Mouse (Mus musculus): Measurements from ENCODE around the gene Tceal1. TPM values are rescaled to one million over a fixed set of nuclear protein-coding genes. Genes with fewer than 3 reads are reported as not detected.

Tceal1 gene
- total RNA-seq, 1 experiment = 0.67 TPM

- H3K36me3 ChIP-seq (ENCODE audit: control insufficient read depth, insufficient read depth, low read length, poor library complexity, severe bottlenecking) = peaks cover 3% of the 10 kb centered on the region
- peak overlapping the region; percentile 96 for H3K9ac ChIP-seq (ENCODE audit: insufficient read depth, low read depth, low read length, poor library complexity, severe bottlenecking)
- in situ Hi-C loops (cut with MboI; ENCODE audit: low sequenced_read_pairs in 2 of 2, unreplicated experiment in 2 of 2) = no loop called here
- no peak for TF ChIP-seq HCFC1 (IDR thresholded peaks at IDR 0.05; ENCODE audit: borderline replicate concordance, insufficient read depth, low read length)
- no peak for TF ChIP-seq MAFK (IDR thresholded peaks at IDR 0.05; ENCODE audit: insufficient read depth, low read depth, low read length)
- no peak for TF ChIP-seq ZC3H11A (IDR thresholded peaks at IDR 0.05; ENCODE audit: borderline replicate concordance, low read depth, low read length)
- no peak for TF ChIP-seq ZNF384 (IDR thresholded peaks at IDR 0.05; ENCODE audit: low read depth, low read length)
- TF ChIP-seq CHD2 (IDR thresholded peaks at IDR 0.05; ENCODE audit: low read depth, low read length) = no peak
- H3K9me3 ChIP-seq (ENCODE audit: control insufficient read depth, insufficient read depth, low read depth, low read length) = no peaks in the 10 kb centered on the region
- peak overlapping the region; percentile 91 for H3K27ac ChIP-seq (ENCODE audit: insufficient read depth, low read depth, low read length, poor library complexity, severe bottlenecking)
- H3K4me3 ChIP-seq (ENCODE audit: insufficient read depth in 1 of 2, low read depth in 1 of 2, low read length in 2 of 2, poor library complexity in 1 of 2, severe bottlenecking in 1 of 2) = peak overlapping the region; percentile 82 to 89
- DNase-seq (ENCODE audit: low read depth, low spot score) = no peak
- 0 out of 4 replicates have a peak, but pooled peaks cover 0 to 1% of the 10 kb centered on the region in 2 experiments for H3K4me1 ChIP-seq (ENCODE audit: control insufficient read depth in 2 of 2, insufficient read depth in 2 of 2, low read length in 2 of 2, poor library complexity in 1 of 2)
These were observed 34.5 kb downstream of the Tceal1 start for GRCm38 (mm10) chrX:136742241-136742640.

GRCm38 (mm10) chrX:136742661-136743103, 34.9 kb downstream of the Tceal1 start:
- Histone ChIP-seq H3K36me3 (ENCODE audit: control insufficient read depth, insufficient read depth, low read length, poor library complexity, severe bottlenecking) (peaks cover 3% of the 10 kb centered on the region), H3K4me1 (ENCODE audit: control insufficient read depth in 2 of 2, insufficient read depth in 2 of 2, low read length in 2 of 2, poor library complexity in 1 of 2) (0 out of 4 replicates have a peak, but pooled peaks cover 0 to 1% of the 10 kb centered on the region in 2 experiments), H3K4me3 (ENCODE audit: insufficient read depth in 1 of 2, low read depth in 1 of 2, low read length in 2 of 2, poor library complexity in 1 of 2, severe bottlenecking in 1 of 2) (peak overlapping the region; percentile 82 to 89), H3K9me3 (ENCODE audit: control insufficient read depth, insufficient read depth, low read depth, low read length) (no peaks in the 10 kb centered on the region), H3K27ac (ENCODE audit: insufficient read depth, low read depth, low read length, poor library complexity, severe bottlenecking) (peak overlapping the region; percentile 91; the same call in 1 of the 2 replicates), H3K9ac (ENCODE audit: insufficient read depth, low read depth, low read length, poor library complexity, severe bottlenecking) (peak overlapping the region; percentile 96; the same call in 1 of the 2 replicates)
- TF ChIP-seq ZC3H11A (IDR thresholded peaks at IDR 0.05; ENCODE audit: borderline replicate concordance, low read depth, low read length) (no peak), MAFK (IDR thresholded peaks at IDR 0.05; ENCODE audit: insufficient read depth, low read depth, low read length) (no peak), ZNF384 (IDR thresholded peaks at IDR 0.05; ENCODE audit: low read depth, low read length) (0 out of 2 replicates have a peak, but pooled peaks have one; percentile 50)
- in situ Hi-C loops (cut with MboI; ENCODE audit: low sequenced_read_pairs in 2 of 2, unreplicated experiment in 2 of 2) = no loop called here
- no peak for DNase-seq (ENCODE audit: low read depth, low spot score)

- Histone ChIP-seq H3K9me3 (ENCODE audit: control insufficient read depth, insufficient read depth, low read depth, low read length) (no peaks in the 10 kb centered on the region), H3K4me3 (ENCODE audit: insufficient read depth in 1 of 2, low read depth in 1 of 2, low read length in 2 of 2, poor library complexity in 1 of 2, severe bottlenecking in 1 of 2) (peak within 1 kb of the TSS; percentile 82 to 89), H3K36me3 (ENCODE audit: control insufficient read depth, insufficient read depth, low read length, poor library complexity, severe bottlenecking) (peaks cover 3% of the 10 kb centered on the region), H3K4me1 (ENCODE audit: control insufficient read depth in 2 of 2, insufficient read depth in 2 of 2, low read length in 2 of 2, poor library complexity in 1 of 2) (0 out of 4 replicates have a peak, but pooled peaks cover 0 to 1% of the 10 kb centered on the region in 2 experiments), H3K9ac (ENCODE audit: insufficient read depth, low read depth, low read length, poor library complexity, severe bottlenecking) (peak within 1 kb of the TSS; percentile 96; the same call in 1 of the 2 replicates), H3K27ac (ENCODE audit: insufficient read depth, low read depth, low read length, poor library complexity, severe bottlenecking) (peak within 1 kb of the TSS; percentile 91; the same call in 1 of the 2 replicates)
- DNase-seq (ENCODE audit: low read depth, low spot score) = no peak
- in situ Hi-C loops (cut with MboI; ENCODE audit: low sequenced_read_pairs in 2 of 2, unreplicated experiment in 2 of 2) = no loop called here
- TF ChIP-seq MAFK (IDR thresholded peaks at IDR 0.05; ENCODE audit: insufficient read depth, low read depth, low read length) (0 out of 2 replicates have a peak, but pooled peaks have one; percentile 6), ZC3H11A (IDR thresholded peaks at IDR 0.05; ENCODE audit: borderline replicate concordance, low read depth, low read length) (no peak), CHD2 (IDR thresholded peaks at IDR 0.05; ENCODE audit: low read depth, low read length) (no peak), HCFC1 (IDR thresholded peaks at IDR 0.05; ENCODE audit: borderline replicate concordance, insufficient read depth, low read length) (no peak), ZNF384 (IDR thresholded peaks at IDR 0.05; ENCODE audit: low read depth, low read length) (no peak)
These were observed 35.7 kb downstream of the Tceal1 start, which contains the start of gene Morf4l2 for GRCm38 (mm10) chrX:136743459-136743858. Gene Morf4l2 (minus strand): TSS chrX:136743690.

GRCm38 (mm10) chrX:136744663-136745062, 36.9 kb downstream of the Tceal1 start:
- no peak overlapping the region for H3K4me3 ChIP-seq (ENCODE audit: insufficient read depth in 1 of 2, low read depth in 1 of 2, low read length in 2 of 2, poor library complexity in 1 of 2, severe bottlenecking in 1 of 2)
- no peak for DNase-seq (ENCODE audit: low read depth, low spot score)
- in situ Hi-C loops (cut with MboI; ENCODE audit: low sequenced_read_pairs in 2 of 2, unreplicated experiment in 2 of 2) = no loop called here
- H3K27ac ChIP-seq (ENCODE audit: insufficient read depth, low read depth, low read length, poor library complexity, severe bottlenecking) = no peak overlapping the region
- H3K36me3 ChIP-seq (ENCODE audit: control insufficient read depth, insufficient read depth, low read length, poor library complexity, severe bottlenecking) = no peaks in the 10 kb centered on the region; the same call in 1 of the 2 replicates
- no peaks in the 10 kb centered on the region for H3K9me3 ChIP-seq (ENCODE audit: control insufficient read depth, insufficient read depth, low read depth, low read length)
- no peak for TF ChIP-seq CHD2 (IDR thresholded peaks at IDR 0.05; ENCODE audit: low read depth, low read length)
- no peak for TF ChIP-seq MAFK (IDR thresholded peaks at IDR 0.05; ENCODE audit: insufficient read depth, low read depth, low read length)
- TF ChIP-seq HCFC1 (IDR thresholded peaks at IDR 0.05; ENCODE audit: borderline replicate concordance, insufficient read depth, low read length) = no peak
- TF ChIP-seq ZC3H11A (IDR thresholded peaks at IDR 0.05; ENCODE audit: borderline replicate concordance, low read depth, low read length) = no peak
- TF ChIP-seq ZNF384 (IDR thresholded peaks at IDR 0.05; ENCODE audit: low read depth, low read length) = no peak
- 0 out of 4 replicates have a peak, but pooled peaks cover 0 to 1% of the 10 kb centered on the region in 2 experiments for H3K4me1 ChIP-seq (ENCODE audit: control insufficient read depth in 2 of 2, insufficient read depth in 2 of 2, low read length in 2 of 2, poor library complexity in 1 of 2)
- H3K9ac ChIP-seq (ENCODE audit: insufficient read depth, low read depth, low read length, poor library complexity, severe bottlenecking) = no peak overlapping the region

Data from ES-E14 (cell line).